Mouse (Mus musculus) myocyte (in vitro differentiated cells): ENCODE measurements around the gene Dctn1. TPM values are rescaled to one million over a fixed set of nuclear protein-coding genes. Genes with fewer than 3 reads are reported as not detected.

ENCODE experiments used
- H3K27me3 ChIP-seq: one replicate; pipeline ENCODE4 v1.6.1; 2011; ENCODE audit not compliant: control insufficient read depth, insufficient read depth, insufficient read length
- H3K36me3 ChIP-seq: one replicate; pipeline ENCODE4 v1.6.1; 2011; ENCODE audit not compliant: control insufficient read depth, insufficient read depth
- H3K4me2 ChIP-seq: one replicate; pipeline ENCODE4 v1.6.1; 2011; ENCODE audit warnings: low read depth, control low read depth
- H3K4me3 ChIP-seq: one replicate; pipeline ENCODE4 v1.5.1; 2011; ENCODE audit warnings: mild to moderate bottlenecking, control low read depth, moderate library complexity
- H3K79me2 ChIP-seq: one replicate; pipeline ENCODE4 v1.6.1; 2011; ENCODE audit not compliant: control insufficient read depth, insufficient read depth
- H3ac ChIP-seq: one replicate; pipeline ENCODE4 v1.6.1; 2011; ENCODE audit not compliant: control insufficient read depth, insufficient read length
- CEBPB ChIP-seq: IDR thresholded peaks from 2 replicates; pipeline ENCODE4 v1.6.1; 2011; ENCODE audit warnings: mild to moderate bottlenecking, moderate library complexity; ENCODE audit not compliant: poor library complexity, insufficient read depth, severe bottlenecking
- E2F4 ChIP-seq: IDR thresholded peaks from one replicate; pipeline ENCODE4 v1.6.1; 2011; ENCODE audit warnings: mild to moderate bottlenecking, control low read depth, moderate library complexity; ENCODE audit not compliant: insufficient read depth
- MAX ChIP-seq: IDR thresholded peaks from one replicate; pipeline ENCODE4 v1.6.1; 2011; ENCODE audit warnings: low read depth, mild to moderate bottlenecking, control low read depth
- MYOD1 ChIP-seq, 3 experiments: IDR thresholded peaks; one replicate each; pipeline ENCODE4 v1.6.1; 2011; ENCODE audit warnings: control low read depth in 2 of 3, low read depth in 2 of 3, mild to moderate bottlenecking in 2 of 3, moderate library complexity in 1 of 3; ENCODE audit not compliant: insufficient read length in 2 of 3, control insufficient read depth in 1 of 3
- MYOG ChIP-seq, 3 experiments: IDR thresholded peaks; one replicate each; pipeline ENCODE4 v1.6.1; 2011; ENCODE audit warnings: control low read depth in 2 of 3, low read depth in 2 of 3, mild to moderate bottlenecking in 2 of 3; ENCODE audit not compliant: insufficient read length in 2 of 3, control insufficient read depth in 1 of 3, insufficient read depth in 1 of 3
- POLR2A ChIP-seq: IDR thresholded peaks from one replicate; pipeline ENCODE4 v1.6.1; 2011; ENCODE audit warnings: low read depth, mild to moderate bottlenecking, control low read depth, moderate library complexity; ENCODE audit not compliant: insufficient read length
- POLR2AphosphoS2 ChIP-seq: IDR thresholded peaks from one replicate; pipeline ENCODE4 v1.6.1; 2011; ENCODE audit warnings: low read depth, control low read depth; ENCODE audit not compliant: insufficient read length
- REST ChIP-seq: IDR thresholded peaks from one replicate; pipeline ENCODE4 v1.6.1; 2011; ENCODE audit warnings: mild to moderate bottlenecking, control low read depth, moderate library complexity; ENCODE audit not compliant: insufficient read depth, insufficient read length
- SRF ChIP-seq: IDR thresholded peaks from one replicate; pipeline ENCODE4 v1.6.1; 2011; ENCODE audit warnings: low read depth; ENCODE audit not compliant: control insufficient read depth, insufficient read length
- TCF12 ChIP-seq: IDR thresholded peaks from one replicate; pipeline ENCODE4 v1.6.1; 2011; ENCODE audit warnings: mild to moderate bottlenecking, control low read depth; ENCODE audit not compliant: poor library complexity, insufficient read depth, severe bottlenecking
- TCF3 ChIP-seq: IDR thresholded peaks from one replicate; pipeline ENCODE4 v1.6.1; 2011; ENCODE audit warnings: low read depth, control low read depth; ENCODE audit not compliant: insufficient read length
- USF1 ChIP-seq: IDR thresholded peaks from one replicate; pipeline ENCODE4 v1.6.1; 2011; ENCODE audit warnings: low read depth, mild to moderate bottlenecking, control low read depth, moderate library complexity
- polyA plus RNA-seq: library from polyadenylated mRNA; unstranded; fragments of >200 nt; fragmentation: generic; extraction: Trizol; gene quantifications from one replicate; pipeline ENCODE4 v1.2.1, GENCODE M21; 2012; ENCODE audit warnings: missing spikeins

Dctn1 gene
- polyA plus RNA-seq, 1 experiment, result 106 TPM

- no peak overlapping the region for H3K4me3 ChIP-seq
- no peak overlapping the region for H3ac ChIP-seq
- H3K4me2 ChIP-seq, result peak overlapping the region; percentile 67
- H3K27me3 ChIP-seq, result no peaks in the 10 kb centered on the region
- no peak for TF ChIP-seq POLR2A
- no peak for TF ChIP-seq USF1
- TF ChIP-seq POLR2AphosphoS2, result no peak
- TF ChIP-seq TCF3, result no peak
- no peak for TF ChIP-seq MYOG (IDR thresholded peaks at IDR 0.05; ENCODE audit: control insufficient read depth in 1 of 3, insufficient read depth in 1 of 3, insufficient read length in 2 of 3, low read depth in 2 of 3)
- TF ChIP-seq MAX, result no peak
- no peak for TF ChIP-seq TCF12
- no peak for TF ChIP-seq MYOD1 (IDR thresholded peaks at IDR 0.05; ENCODE audit: control insufficient read depth in 1 of 3, insufficient read length in 2 of 3, low read depth in 2 of 3)
- TF ChIP-seq REST, result no peak
- no peak for TF ChIP-seq E2F4
- no peak for TF ChIP-seq SRF
- TF ChIP-seq CEBPB, result no peak
- peaks cover 63% of the 10 kb centered on the region for H3K79me2 ChIP-seq
- H3K36me3 ChIP-seq, result no peaks in the 10 kb centered on the region
These were observed 4.2 kb downstream of the Dctn1 start for GRCm38 (mm10) chr6:83169872-83170271.

GRCm38 (mm10) chr6:83171063-83171462 is 5.3 kb downstream of the Dctn1 start:
- no peak overlapping the region for H3K4me2 ChIP-seq
- no peak overlapping the region for H3ac ChIP-seq
- H3K4me3 ChIP-seq, result no peak overlapping the region
- H3K79me2 ChIP-seq, result peaks cover 61% of the 10 kb centered on the region
- TF ChIP-seq REST (no peak), MYOG (IDR thresholded peaks at IDR 0.05; ENCODE audit: control insufficient read depth in 1 of 3, insufficient read depth in 1 of 3, insufficient read length in 2 of 3, low read depth in 2 of 3) (no peak), CEBPB (no peak), SRF (no peak), MAX (no peak), TCF12 (no peak), USF1 (no peak), E2F4 (no peak), POLR2AphosphoS2 (no peak), MYOD1 (IDR thresholded peaks at IDR 0.05; ENCODE audit: control insufficient read depth in 1 of 3, insufficient read length in 2 of 3, low read depth in 2 of 3) (no peak), POLR2A (no peak), TCF3 (no peak)
- H3K36me3 ChIP-seq, result no peaks in the 10 kb centered on the region
- no peaks in the 10 kb centered on the region for H3K27me3 ChIP-seq

DNA sequence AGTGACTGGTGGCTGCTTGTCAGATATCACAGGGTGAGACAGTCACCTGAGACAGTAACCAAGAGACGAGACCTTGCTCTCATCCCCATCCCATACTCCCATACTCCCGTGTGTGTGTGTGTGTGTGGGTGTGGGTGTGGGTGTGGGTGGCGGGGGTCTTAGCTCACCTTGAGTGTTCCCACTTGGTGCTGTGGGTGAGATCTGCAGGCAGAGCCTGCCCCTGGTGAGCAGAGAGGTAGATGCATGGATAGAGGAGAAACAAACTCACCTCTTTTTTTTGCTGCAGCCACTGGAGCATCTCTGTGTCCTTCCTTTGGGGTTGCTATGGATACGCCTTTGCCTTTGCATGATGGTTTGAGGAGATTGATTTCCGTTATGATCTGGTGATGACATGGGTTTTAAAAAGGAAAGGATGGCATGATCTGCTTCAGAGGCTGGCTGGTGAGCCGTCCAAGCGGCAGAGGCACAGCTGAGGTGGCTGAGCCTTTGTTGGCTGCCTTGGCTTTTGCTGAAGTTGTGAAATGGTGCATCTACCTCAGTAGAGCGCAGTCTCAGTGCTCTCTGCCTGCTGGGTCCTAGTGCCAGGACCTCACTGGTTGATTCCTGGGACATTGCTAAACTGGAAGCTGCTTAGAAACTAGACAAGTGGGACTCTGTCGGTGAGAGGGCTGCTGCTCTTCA is 6.7 kb downstream of the Dctn1 start:
- Histone ChIP-seq H3K4me2 (no peak overlapping the region), H3K27me3 (no peaks in the 10 kb centered on the region), H3K79me2 (peaks cover 51% of the 10 kb centered on the region), H3K36me3 (peaks cover 4% of the 10 kb centered on the region), H3K4me3 (no peak overlapping the region), H3ac (no peak overlapping the region)
- TF ChIP-seq E2F4, result no peak
- TF ChIP-seq TCF3, result no peak
- no peak for TF ChIP-seq TCF12
- no peak for TF ChIP-seq MAX
- TF ChIP-seq MYOD1 (IDR thresholded peaks at IDR 0.05; ENCODE audit: control insufficient read depth in 1 of 3, insufficient read length in 2 of 3, low read depth in 2 of 3), result no peak
- TF ChIP-seq REST, result no peak
- TF ChIP-seq SRF, result no peak
- no peak for TF ChIP-seq MYOG (IDR thresholded peaks at IDR 0.05; ENCODE audit: control insufficient read depth in 1 of 3, insufficient read depth in 1 of 3, insufficient read length in 2 of 3, low read depth in 2 of 3)

GRCm38 (mm10) chr6:83175996-83176395 is 10.3 kb downstream of the Dctn1 start:
- Histone ChIP-seq H3K4me2 (no peak overlapping the region), H3K36me3 (peaks cover 4% of the 10 kb centered on the region), H3ac (no peak overlapping the region), H3K4me3 (no peak overlapping the region), H3K27me3 (no peaks in the 10 kb centered on the region), H3K79me2 (peaks cover 35% of the 10 kb centered on the region)
- TF ChIP-seq POLR2AphosphoS2 (no peak), MYOD1 (IDR thresholded peaks at IDR 0.05; ENCODE audit: control insufficient read depth in 1 of 3, insufficient read length in 2 of 3, low read depth in 2 of 3) (no peak), USF1 (no peak), REST (no peak), TCF12 (no peak), MAX (no peak), TCF3 (no peak), SRF (no peak), MYOG (IDR thresholded peaks at IDR 0.05; ENCODE audit: control insufficient read depth in 1 of 3, insufficient read depth in 1 of 3, insufficient read length in 2 of 3, low read depth in 2 of 3) (no peak), CEBPB (no peak), E2F4 (no peak), POLR2A (no peak)

DNA sequence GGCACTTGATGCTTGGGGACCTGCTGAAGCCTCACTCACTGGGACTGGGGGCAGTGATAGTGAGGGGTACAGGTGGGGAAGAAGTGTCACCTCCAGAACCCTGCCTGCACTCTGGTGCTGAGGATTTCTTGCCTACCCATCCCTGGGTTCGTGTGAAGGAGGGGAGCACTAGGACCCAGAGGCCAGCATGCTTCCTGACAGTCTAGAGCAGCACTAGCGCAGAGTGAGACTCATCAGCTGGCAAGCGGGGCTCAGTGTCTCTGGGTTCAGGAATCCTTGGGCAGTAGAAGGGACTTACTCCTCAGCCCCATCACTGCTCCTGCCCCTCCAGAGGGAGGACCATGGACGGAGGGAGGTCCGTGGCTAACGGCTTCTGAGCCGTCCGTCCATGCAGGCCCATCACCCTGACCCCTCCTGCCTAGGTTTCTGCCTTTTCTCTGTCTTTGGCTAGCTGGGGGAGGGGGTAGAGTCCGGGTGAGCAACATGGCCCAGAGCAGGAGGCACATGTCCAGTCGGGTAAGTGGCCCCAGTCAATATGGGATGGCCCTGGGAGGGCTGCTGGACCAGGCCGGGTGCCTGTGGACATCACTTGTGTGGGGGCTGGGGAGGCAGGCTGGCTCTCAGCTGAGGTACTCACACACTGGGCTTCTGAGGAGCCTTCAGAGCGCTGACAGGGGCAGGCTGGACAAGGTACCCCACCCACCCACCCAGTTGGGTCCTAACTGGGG is 13.8 kb downstream of the Dctn1 start:
- Histone ChIP-seq H3K27me3 (no peaks in the 10 kb centered on the region), H3K79me2 (peaks cover 18% of the 10 kb centered on the region), H3K36me3 (peaks cover 13% of the 10 kb centered on the region), H3ac (no peak overlapping the region), H3K4me3 (no peak overlapping the region), H3K4me2 (no peak overlapping the region)
- TF ChIP-seq TCF12, result no peak
- no peak for TF ChIP-seq POLR2AphosphoS2
- TF ChIP-seq TCF3, result no peak
- no peak for TF ChIP-seq MAX
